10 mouse cellular contexts compared by ENCODE assay signal in the genomic region with DNA sequence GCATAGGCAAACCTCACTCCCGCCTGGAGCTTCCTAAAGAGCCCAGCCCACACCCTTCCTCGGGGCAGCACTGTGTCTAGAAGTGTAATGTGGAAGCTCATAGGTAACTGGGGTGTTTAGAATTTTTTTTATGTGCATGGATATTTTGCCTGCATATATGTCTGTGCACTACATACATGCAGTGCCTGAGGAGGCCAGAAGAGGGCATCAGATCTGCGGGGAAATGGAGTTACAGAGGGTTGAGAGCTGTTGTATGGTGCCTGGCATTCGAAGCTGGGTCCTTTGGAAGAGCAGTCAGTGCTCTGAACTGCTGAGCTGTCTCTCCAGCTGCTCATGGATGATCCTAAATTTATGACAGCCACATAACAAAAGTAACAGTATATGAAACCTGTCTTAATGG. TPM values are rescaled to one million over a fixed set of nuclear protein-coding genes. Genes with fewer than 3 reads are reported as not detected.
DNase-seq lines count a peak whose midpoint lies in the region; ATAC-seq and TF ChIP-seq lines count a peak whose summit lies in the region.
"Had no signal": no experiment of that assay in that cellular context is flagged by ENCODE, and none has a peak within 500 bp of the region (broad histone marks: within the 10 kb centered on the region; RNA-seq: fewer than 3 reads in every experiment).

No protein-coding gene starts in this region.

- peak; percentile 77 for TF ChIP-seq CTCF in hindbrain, postnatal 0 days (IDR thresholded peaks at IDR 0.05; ENCODE audit: low read depth)
- TF ChIP-seq CTCF in E14TG2a.4 (conservative IDR thresholded peaks at IDR 0.05; ENCODE audit: low read length): peak; percentile 77

- no peaks in the 10 kb centered on the region for H3K9me3 ChIP-seq in hindbrain, postnatal 0 days (ENCODE audit: low read length)
- H3K9me3 ChIP-seq in hindbrain, embryonic 14.5 days (ENCODE audit: control insufficient read depth, low read length): no peaks in the 10 kb centered on the region
- H3K9me3 ChIP-seq in E14TG2a.4 (ENCODE audit: low read length): no peaks in the 10 kb centered on the region
- H3K9me3 ChIP-seq in neural tube, embryonic 13.5 days: no peaks in the 10 kb centered on the region
- H3K9me3 ChIP-seq in hindbrain, embryonic 16.5 days (ENCODE audit: control insufficient read depth, low read length): no peaks in the 10 kb centered on the region
- H3K9me3 ChIP-seq: limb, embryonic 15.5 days had no signal

- peaks cover 11% of the 10 kb centered on the region for H3K36me3 ChIP-seq in hindbrain, postnatal 0 days (ENCODE audit: insufficient read depth, low read length)
- peaks cover 22% of the 10 kb centered on the region for H3K36me3 ChIP-seq in hindbrain, embryonic 14.5 days (replicated peaks; ENCODE audit: control insufficient read depth, insufficient read depth)
- peaks cover 14% of the 10 kb centered on the region for H3K36me3 ChIP-seq in E14TG2a.4 (ENCODE audit: insufficient read depth, low read length)
- peaks cover 27% of the 10 kb centered on the region for H3K36me3 ChIP-seq in neural tube, embryonic 13.5 days
- H3K36me3 ChIP-seq in hindbrain, embryonic 16.5 days (ENCODE audit: control insufficient read depth, insufficient read depth, low read length): 0 out of 2 replicates have a peak, but pooled peaks cover 10% of the 10 kb centered on the region

- H3K27ac ChIP-seq in hindbrain, postnatal 0 days: no peak overlapping the region
- H3K27ac ChIP-seq in hindbrain, embryonic 14.5 days: no peak overlapping the region
- H3K27ac ChIP-seq in neural tube, embryonic 13.5 days (replicated peaks): no peak overlapping the region
- H3K27ac ChIP-seq in hindbrain, embryonic 16.5 days (ENCODE audit: low read depth, low read length): no peak overlapping the region
- H3K27ac ChIP-seq: limb, embryonic 15.5 days had no signal

- H3K27me3 ChIP-seq in hindbrain, postnatal 0 days (ENCODE audit: insufficient read depth, low read length): no peaks in the 10 kb centered on the region
- H3K27me3 ChIP-seq in hindbrain, embryonic 14.5 days (ENCODE audit: control insufficient read depth, insufficient read depth, low read length): no peaks in the 10 kb centered on the region
- H3K27me3 ChIP-seq in E14TG2a.4 (ENCODE audit: insufficient read depth, low read length): no peaks in the 10 kb centered on the region
- no peaks in the 10 kb centered on the region for H3K27me3 ChIP-seq in neural tube, embryonic 13.5 days
- no peaks in the 10 kb centered on the region for H3K27me3 ChIP-seq in hindbrain, embryonic 16.5 days (replicated peaks; ENCODE audit: control insufficient read depth, insufficient read depth, low read length)
- H3K27me3 ChIP-seq: limb, embryonic 15.5 days had no signal

- no peak for ATAC-seq in hindbrain, postnatal 0 days
- no peak for ATAC-seq in hindbrain, embryonic 14.5 days (ENCODE audit: low FRiP score)
- ATAC-seq in neural tube, embryonic 13.5 days (ENCODE audit: low read depth): 0 out of 2 replicates have a peak, but pooled peaks have one; percentile 21
- ATAC-seq in hindbrain, embryonic 16.5 days: no peak

- H3K4me1 ChIP-seq in hindbrain, postnatal 0 days (ENCODE audit: insufficient read depth, low read length): no peaks in the 10 kb centered on the region
- no peaks in the 10 kb centered on the region for H3K4me1 ChIP-seq in hindbrain, embryonic 14.5 days (replicated peaks; ENCODE audit: control insufficient read depth, insufficient read depth, low read length)
- peaks cover 20% of the 10 kb centered on the region for H3K4me1 ChIP-seq in E14TG2a.4 (replicated peaks; ENCODE audit: low read depth, low read length)
- 0 out of 2 replicates have a peak, but pooled peaks cover 3% of the 10 kb centered on the region for H3K4me1 ChIP-seq in neural tube, embryonic 13.5 days (replicated peaks)
- no peaks in the 10 kb centered on the region for H3K4me1 ChIP-seq in hindbrain, embryonic 16.5 days (ENCODE audit: control insufficient read depth, insufficient read depth, low read depth, low read length)
- H3K4me1 ChIP-seq: limb, embryonic 15.5 days had no signal

- H3K9ac ChIP-seq in hindbrain, postnatal 0 days (replicated peaks; ENCODE audit: low read length): no peak overlapping the region
- no peak overlapping the region for H3K9ac ChIP-seq in hindbrain, embryonic 14.5 days
- H3K9ac ChIP-seq in neural tube, embryonic 13.5 days: no peak overlapping the region
- H3K9ac ChIP-seq in hindbrain, embryonic 16.5 days (ENCODE audit: low read depth, low read length): no peak overlapping the region
- H3K9ac ChIP-seq: limb, embryonic 15.5 days had no signal

- H3K4me2 ChIP-seq in hindbrain, postnatal 0 days (ENCODE audit: low read depth, low read length): no peak overlapping the region
- no peak overlapping the region for H3K4me2 ChIP-seq in hindbrain, embryonic 14.5 days (replicated peaks)
- no peak overlapping the region for H3K4me2 ChIP-seq in neural tube, embryonic 13.5 days
- no peak overlapping the region for H3K4me2 ChIP-seq in hindbrain, embryonic 16.5 days (ENCODE audit: low read length)
- H3K4me2 ChIP-seq: limb, embryonic 15.5 days had no signal

- WGBS in hindbrain, postnatal 0 days: 69% methylated on average over 4 of the region's 4 CpGs
- 59% methylated on average over 4 of the region's 4 CpGs for WGBS in hindbrain, embryonic 14.5 days
- WGBS in neural tube, embryonic 13.5 days: 62% methylated on average over 4 of the region's 4 CpGs
- WGBS in hindbrain, embryonic 16.5 days: 65% methylated on average over 4 of the region's 4 CpGs

- peak; percentile 37 for DNase-seq in hindbrain, postnatal 0 days (ENCODE audit: low spot score)
- no peak for DNase-seq in hindbrain, embryonic 14.5 days (ENCODE audit: low spot score)
- DNase-seq in 3T3-L1 (ENCODE audit: low read depth, low spot score): peak; percentile 70
- peak; percentile 63 for DNase-seq in cerebellum, adult 9-10 months
- DNase-seq in kidney, postnatal 10 days: peak; percentile 64

- no peak overlapping the region for H3K4me3 ChIP-seq in hindbrain, postnatal 0 days (ENCODE audit: low read length)
- H3K4me3 ChIP-seq in hindbrain, embryonic 14.5 days (replicated peaks; ENCODE audit: low read length): no peak overlapping the region
- H3K4me3 ChIP-seq in E14TG2a.4 (replicated peaks; ENCODE audit: low read length): no peak overlapping the region
- H3K4me3 ChIP-seq in neural tube, embryonic 13.5 days: no peak overlapping the region
- H3K4me3 ChIP-seq in hindbrain, embryonic 16.5 days (ENCODE audit: low read length): no peak overlapping the region
- H3K4me3 ChIP-seq: erythroblast, embryonic 14.5 days; limb, embryonic 15.5 days had no signal

RNA-seq across cellular contexts. Expression of a gene that starts 44.4 kb away (rescaled TPM):
- 63.8 and 87.3 TPM in 2 replicates for total RNA-seq in hindbrain, postnatal 0 days (2014; rRNA removed)
- polyA plus RNA-seq in hindbrain, postnatal 0 days (2015; fragmentation: Nextera tagmentation; extraction: Ambion mirVana): 183 and 187 TPM in 2 replicates
- polyA plus RNA-seq in hindbrain, embryonic 14.5 days (2014; fragmentation: Nextera tagmentation; extraction: Ambion mirVana): 176 and 196 TPM in 2 replicates
- polyA plus RNA-seq in neural tube, embryonic 13.5 days (2015; fragmentation: Nextera tagmentation; extraction: Ambion mirVana): 156 and 157 TPM in 2 replicates
- polyA plus RNA-seq in hindbrain, embryonic 16.5 days (2015; fragmentation: Nextera tagmentation; extraction: Ambion mirVana): 177 and 191 TPM in 2 replicates
- polyA plus RNA-seq: erythroblast, embryonic 14.5 days had no signal
